Mouse (Mus musculus) hindbrain, embryonic 13.5 days (tissue): ENCODE results near the gene Fam129b. TPM values are rescaled to one million over a fixed set of nuclear protein-coding genes. Genes with fewer than 3 reads are reported as not detected.

ENCODE experiments used
- ATAC-seq: fragments of 200-750 bp; cut with Nextera tagmentation; 2 replicates; pipeline ENCODE4 v1.8.0; 2017; ENCODE audit warnings: moderate TSS enrichment; ENCODE audit not compliant: low FRiP score
- H3K27ac ChIP-seq: fragments of 300-500 bp; sonication (generic); 2 replicates; pipeline ENCODE4 v1.5.1; 2015; ENCODE audit warnings: inconsistent platforms, mild to moderate bottlenecking, moderate library complexity
- H3K27me3 ChIP-seq: fragments of 300-500 bp; sonication (generic); 2 replicates; pipeline ENCODE4 v1.6.1; 2015; ENCODE audit warnings: mild to moderate bottlenecking, inconsistent platforms
- H3K36me3 ChIP-seq: fragments of 300-500 bp; sonication (generic); 2 replicates; pipeline ENCODE4 v1.6.1; 2015; ENCODE audit warnings: mild to moderate bottlenecking, inconsistent platforms
- H3K4me1 ChIP-seq: fragments of 300-500 bp; sonication (generic); replicated peaks from 2 replicates; pipeline ENCODE4 v1.6.1; 2015; ENCODE audit warnings: inconsistent platforms
- H3K4me2 ChIP-seq: fragments of 300-500 bp; sonication (generic); 2 replicates; pipeline ENCODE4 v1.6.1; 2015; ENCODE audit warnings: inconsistent platforms, mild to moderate bottlenecking, moderate library complexity
- H3K4me3 ChIP-seq: fragments of 300-500 bp; sonication (generic); 2 replicates; pipeline ENCODE4 v1.5.1; 2015; ENCODE audit warnings: mild to moderate bottlenecking, inconsistent platforms
- H3K9ac ChIP-seq: fragments of 300-500 bp; sonication (generic); 2 replicates; pipeline ENCODE4 v1.6.1; 2015; ENCODE audit warnings: mild to moderate bottlenecking, inconsistent platforms
- H3K9me3 ChIP-seq: fragments of 300-500 bp; sonication (generic); 2 replicates; pipeline ENCODE4 v1.6.1; 2016; ENCODE audit warnings: inconsistent platforms
- WGBS: fragments of 180-500 bp; shearing (Covaris S2); methylation state at CpG from one replicate; pipeline ENCODE4 v1.1.7; 2015; 5-methylcytosine and 5-hydroxymethylcytosine counted together
- polyA plus RNA-seq: library from polyadenylated mRNA; unstranded; fragments of >200 nt; fragmentation: Nextera tagmentation; extraction: Ambion mirVana; gene quantifications from 2 replicates; pipeline ENCODE4 v1.2.1, GENCODE M21; 2015

Gene Fam129b
- polyA plus RNA-seq, 1 experiment from 2014 or later = 31.6 TPM

- WGBS = 80% methylated on average over 9 of the region's 9 CpGs
- Histone ChIP-seq H3K36me3 (peaks cover 71% of the 10 kb centered on the region), H3K4me3 (no peak overlapping the region), H3K9ac (no peak overlapping the region), H3K9me3 (no peaks in the 10 kb centered on the region), H3K27ac (no peak overlapping the region), H3K4me2 (no peak overlapping the region), H3K27me3 (no peaks in the 10 kb centered on the region), H3K4me1 (peaks cover 8% of the 10 kb centered on the region)
- ATAC-seq = no peak
Observed at GRCm38 (mm10) chr2:32918391-32918790, 42.5 kb downstream of the Fam129b start.

- no peak for ATAC-seq
- no peaks in the 10 kb centered on the region for H3K27me3 ChIP-seq
- 91% methylated on average over 7 of the region's 7 CpGs for WGBS
- no peaks in the 10 kb centered on the region for H3K9me3 ChIP-seq
- peaks cover 84% of the 10 kb centered on the region for H3K36me3 ChIP-seq
- no peak overlapping the region for H3K9ac ChIP-seq
- no peak overlapping the region for H3K27ac ChIP-seq
- H3K4me2 ChIP-seq = no peak overlapping the region
- no peaks in the 10 kb centered on the region for H3K4me1 ChIP-seq
- H3K4me3 ChIP-seq = no peak overlapping the region
Observed at GRCm38 (mm10) chr2:32921235-32921634, 45.3 kb downstream of the Fam129b start.

GRCm38 (mm10) chr2:32921801-32922380, 46.0 kb downstream of the Fam129b start:
- no peak overlapping the region for H3K27ac ChIP-seq
- no peak overlapping the region for H3K4me3 ChIP-seq
- no peaks in the 10 kb centered on the region for H3K9me3 ChIP-seq
- no peak overlapping the region for H3K9ac ChIP-seq
- H3K36me3 ChIP-seq = peaks cover 87% of the 10 kb centered on the region
- no peak for ATAC-seq
- 91% methylated on average over 15 of the region's 15 CpGs for WGBS
- no peaks in the 10 kb centered on the region for H3K4me1 ChIP-seq
- H3K27me3 ChIP-seq = no peaks in the 10 kb centered on the region
- H3K4me2 ChIP-seq = no peak overlapping the region

GRCm38 (mm10) chr2:32922564-32922963, 46.6 kb downstream of the Fam129b start:
- 86% methylated on average over 13 of the region's 13 CpGs for WGBS
- Histone ChIP-seq H3K9ac (no peak overlapping the region), H3K27me3 (no peaks in the 10 kb centered on the region), H3K36me3 (peaks cover 86% of the 10 kb centered on the region), H3K4me1 (no peaks in the 10 kb centered on the region), H3K4me2 (no peak overlapping the region), H3K27ac (no peak overlapping the region), H3K9me3 (no peaks in the 10 kb centered on the region), H3K4me3 (no peak overlapping the region)
- ATAC-seq = no peak

- H3K36me3 ChIP-seq = peaks cover 79% of the 10 kb centered on the region
- no peak for ATAC-seq
- no peaks in the 10 kb centered on the region for H3K9me3 ChIP-seq
- H3K4me3 ChIP-seq = no peak overlapping the region
- no peak overlapping the region for H3K4me2 ChIP-seq
- no peak overlapping the region for H3K9ac ChIP-seq
- no peak overlapping the region for H3K27ac ChIP-seq
- no peaks in the 10 kb centered on the region for H3K27me3 ChIP-seq
- H3K4me1 ChIP-seq = peaks cover 8% of the 10 kb centered on the region; the same call in 1 of the 2 replicates
- 93% methylated on average over 24 of the region's 24 CpGs for WGBS
Observed at GRCm38 (mm10) chr2:32923551-32924250, 47.8 kb downstream of the Fam129b start.

- H3K9ac ChIP-seq = no peak overlapping the region
- no peak for ATAC-seq
- no peaks in the 10 kb centered on the region for H3K27me3 ChIP-seq
- H3K27ac ChIP-seq = no peak overlapping the region
- H3K36me3 ChIP-seq = peaks cover 78% of the 10 kb centered on the region
- no peak overlapping the region for H3K4me2 ChIP-seq
- WGBS = 79% methylated on average over 10 of the region's 10 CpGs
- peaks cover 8% of the 10 kb centered on the region; the same call in 1 of the 2 replicates for H3K4me1 ChIP-seq
- no peaks in the 10 kb centered on the region for H3K9me3 ChIP-seq
- no peak overlapping the region for H3K4me3 ChIP-seq
Observed at GRCm38 (mm10) chr2:32924306-32924844, 48.5 kb downstream of the Fam129b start.

GRCm38 (mm10) chr2:32926330-32927075, 50.6 kb downstream of the Fam129b start:
- peaks cover 73% of the 10 kb centered on the region for H3K36me3 ChIP-seq
- WGBS = 91% methylated on average over 12 of the region's 12 CpGs

GRCm38 (mm10) chr2:32927624-32928234, 51.8 kb downstream of the Fam129b start:
- no peaks in the 10 kb centered on the region for H3K9me3 ChIP-seq
- peaks cover 8% of the 10 kb centered on the region; the same call in 1 of the 2 replicates for H3K4me1 ChIP-seq
- ATAC-seq = no peak
- H3K27ac ChIP-seq = peak overlapping the region; percentile 10; the same call in 1 of the 2 replicates
- no peak overlapping the region for H3K4me3 ChIP-seq
- H3K4me2 ChIP-seq = no peak overlapping the region
- no peaks in the 10 kb centered on the region for H3K27me3 ChIP-seq
- 0 out of 2 replicates have a peak overlapping the region, but pooled peaks have one; percentile 29 for H3K9ac ChIP-seq
- peaks cover 73% of the 10 kb centered on the region for H3K36me3 ChIP-seq
- 85% methylated on average over 15 of the region's 15 CpGs for WGBS

More at GRCm38 (mm10) chr2:32926330-32927075, 50.6 kb downstream of the Fam129b start:
- Histone ChIP-seq H3K4me1 (peaks cover 8% of the 10 kb centered on the region; the same call in 1 of the 2 replicates), H3K9ac (0 out of 2 replicates have a peak overlapping the region, but pooled peaks have one; percentile 8), H3K4me2 (no peak overlapping the region), H3K27me3 (no peaks in the 10 kb centered on the region), H3K27ac (no peak overlapping the region; the same call in 1 of the 2 replicates), H3K9me3 (no peaks in the 10 kb centered on the region), H3K4me3 (no peak overlapping the region)
- ATAC-seq = no peak

- WGBS = 36% methylated on average over 10 of the region's 10 CpGs
Observed at GRCm38 (mm10) chr2:32928235-32928946, 52.5 kb downstream of the Fam129b start.

GRCm38 (mm10) chr2:32928947-32929829, 53.3 kb downstream of the Fam129b start:
- H3K4me2 ChIP-seq = no peak overlapping the region
- no peak overlapping the region for H3K27ac ChIP-seq
- H3K27me3 ChIP-seq = no peaks in the 10 kb centered on the region
- peaks cover 8% of the 10 kb centered on the region; the same call in 1 of the 2 replicates for H3K4me1 ChIP-seq
- no peak overlapping the region for H3K4me3 ChIP-seq
- no peaks in the 10 kb centered on the region for H3K9me3 ChIP-seq
- peaks cover 73% of the 10 kb centered on the region for H3K36me3 ChIP-seq
- H3K9ac ChIP-seq = 0 out of 2 replicates have a peak overlapping the region, but pooled peaks have one; percentile 29
- no peak for ATAC-seq
- 86% methylated on average over 19 of the region's 19 CpGs for WGBS

More at GRCm38 (mm10) chr2:32928235-32928946, 52.5 kb downstream of the Fam129b start:
- Histone ChIP-seq H3K4me3 (no peak overlapping the region), H3K27ac (no peak overlapping the region; the same call in 1 of the 2 replicates), H3K4me1 (peaks cover 8% of the 10 kb centered on the region; the same call in 1 of the 2 replicates), H3K27me3 (no peaks in the 10 kb centered on the region), H3K9ac (peak overlapping the region; percentile 29; the same call in 1 of the 2 replicates), H3K4me2 (no peak overlapping the region), H3K9me3 (no peaks in the 10 kb centered on the region), H3K36me3 (peaks cover 73% of the 10 kb centered on the region)
- ATAC-seq = peak; percentile 40; the same call in 1 of the 2 replicates
